Mouse (Mus musculus): ENCODE data around the gene Ugt1a7c. TPM values are rescaled to one million over a fixed set of nuclear protein-coding genes. Genes with fewer than 3 reads are reported as not detected.
"Not testable (repeated sequence)": the region's sequence is repeated elsewhere in the genome, so short reads cannot be mapped to it uniquely, and the experiment has no call there.

Ugt1a7c gene
- total and polyA plus RNA-seq, 2 experiments from 2014 or later: 0.99 to 1.8 TPM

- Histone ChIP-seq H3K4me2 (ENCODE audit: low read depth, low read length) (no peak overlapping the region), H3K36me3 (replicated peaks; ENCODE audit: control insufficient read depth, insufficient read depth, low read length) (no peaks in the 10 kb centered on the region), H3K4me1 (ENCODE audit: control insufficient read depth, insufficient read depth) (no peaks in the 10 kb centered on the region), H3K27ac (ENCODE audit: low read depth) (no peak overlapping the region), H3K9me3 (replicated peaks; ENCODE audit: control insufficient read depth, low read length) (peaks cover 42% of the 10 kb centered on the region), H3K27me3 (ENCODE audit: control insufficient read depth, insufficient read depth, low read length) (no peaks in the 10 kb centered on the region), H3K4me3 (ENCODE audit: low read depth, low read length) (no peak overlapping the region), H3K9ac (replicated peaks; ENCODE audit: low read depth, low read length) (no peak overlapping the region)
- TF ChIP-seq CTCF (IDR thresholded peaks at IDR 0.05; ENCODE audit: low read depth) (no peak), EP300 (IDR thresholded peaks at IDR 0.05; ENCODE audit: low read depth) (no peak)
- 64% methylated on average over 9 of the region's 9 CpGs for WGBS
- no peak for DNase-seq (ENCODE audit: low spot score)
- ATAC-seq (ENCODE audit: insufficient read depth, low read depth): no peak
Measured at GRCm38 (mm10) chr1:88218051-88218450, 123.2 kb downstream of the Ugt1a7c start.

DNA sequence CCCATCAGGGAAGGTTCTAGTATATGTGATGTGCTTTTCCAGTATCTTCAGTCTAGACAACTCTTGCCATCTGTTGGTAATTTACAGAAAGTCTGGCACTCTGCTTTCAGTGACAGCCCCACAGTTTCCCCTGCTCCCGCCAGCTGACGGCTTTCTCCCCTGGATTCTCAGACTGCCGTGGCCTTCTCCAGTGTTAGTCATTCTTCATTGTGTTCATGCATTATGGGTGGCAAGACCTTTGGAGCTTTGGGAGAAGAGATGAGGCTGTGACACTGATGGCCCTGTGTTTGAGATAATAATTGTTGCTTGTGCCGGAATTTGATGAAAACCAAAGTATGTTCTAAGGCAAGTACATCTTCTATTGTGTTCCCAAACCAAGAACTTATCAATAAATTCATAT lies 123.7 kb downstream of the Ugt1a7c start:
- no peak overlapping the region for H3K9ac ChIP-seq (replicated peaks; ENCODE audit: low read depth, low read length)
- 40% methylated on average over 4 of the region's 4 CpGs for WGBS
- DNase-seq (ENCODE audit: low spot score) (peak; percentile 8), ATAC-seq (ENCODE audit: insufficient read depth, low read depth) (no peak)
- no peak overlapping the region for H3K27ac ChIP-seq (ENCODE audit: low read depth)
- no peak for TF ChIP-seq CTCF (IDR thresholded peaks at IDR 0.05; ENCODE audit: low read depth)
- no peak for TF ChIP-seq EP300 (IDR thresholded peaks at IDR 0.05; ENCODE audit: low read depth)
- H3K27me3 ChIP-seq (ENCODE audit: control insufficient read depth, insufficient read depth, low read length): no peaks in the 10 kb centered on the region
- H3K4me3 ChIP-seq (ENCODE audit: low read depth, low read length): no peak overlapping the region
- no peaks in the 10 kb centered on the region for H3K36me3 ChIP-seq (replicated peaks; ENCODE audit: control insufficient read depth, insufficient read depth, low read length)
- no peak overlapping the region for H3K4me2 ChIP-seq (ENCODE audit: low read depth, low read length)
- H3K4me1 ChIP-seq (ENCODE audit: control insufficient read depth, insufficient read depth): no peaks in the 10 kb centered on the region
- H3K9me3 ChIP-seq (replicated peaks; ENCODE audit: control insufficient read depth, low read length): peaks cover 37% of the 10 kb centered on the region

- no peak overlapping the region for H3K27ac ChIP-seq (ENCODE audit: low read depth)
- ATAC-seq (ENCODE audit: insufficient read depth, low read depth): no peak
- no peak for TF ChIP-seq CTCF (IDR thresholded peaks at IDR 0.05; ENCODE audit: low read depth)
- no peak for TF ChIP-seq EP300 (IDR thresholded peaks at IDR 0.05; ENCODE audit: low read depth)
- no peak for DNase-seq (ENCODE audit: low spot score)
- H3K4me3 ChIP-seq (ENCODE audit: low read depth, low read length): no peak overlapping the region
- 10% methylated on average over 1 of the region's 1 CpGs for WGBS
- H3K36me3 ChIP-seq (replicated peaks; ENCODE audit: control insufficient read depth, insufficient read depth, low read length): no peaks in the 10 kb centered on the region
- H3K4me1 ChIP-seq (ENCODE audit: control insufficient read depth, insufficient read depth): no peaks in the 10 kb centered on the region
- no peaks in the 10 kb centered on the region for H3K27me3 ChIP-seq (ENCODE audit: control insufficient read depth, insufficient read depth, low read length)
- no peak overlapping the region for H3K9ac ChIP-seq (replicated peaks; ENCODE audit: low read depth, low read length)
- H3K4me2 ChIP-seq (ENCODE audit: low read depth, low read length): no peak overlapping the region
- peaks cover 32% of the 10 kb centered on the region for H3K9me3 ChIP-seq (replicated peaks; ENCODE audit: control insufficient read depth, low read length)
Measured at GRCm38 (mm10) chr1:88219054-88219453, 124.2 kb downstream of the Ugt1a7c start.

GRCm38 (mm10) chr1:88220336-88220735 lies 125.5 kb downstream of the Ugt1a7c start:
- Histone ChIP-seq H3K4me1 (ENCODE audit: control insufficient read depth, insufficient read depth) (no peaks in the 10 kb centered on the region), H3K4me3 (ENCODE audit: low read depth, low read length) (no peak overlapping the region), H3K27me3 (ENCODE audit: control insufficient read depth, insufficient read depth, low read length) (no peaks in the 10 kb centered on the region), H3K9ac (replicated peaks; ENCODE audit: low read depth, low read length) (no peak overlapping the region), H3K9me3 (replicated peaks; ENCODE audit: control insufficient read depth, low read length) (peaks cover 23% of the 10 kb centered on the region), H3K27ac (ENCODE audit: low read depth) (no peak overlapping the region), H3K4me2 (ENCODE audit: low read depth, low read length) (no peak overlapping the region), H3K36me3 (replicated peaks; ENCODE audit: control insufficient read depth, insufficient read depth, low read length) (no peaks in the 10 kb centered on the region)
- no peak for TF ChIP-seq EP300 (IDR thresholded peaks at IDR 0.05; ENCODE audit: low read depth)
- TF ChIP-seq CTCF (IDR thresholded peaks at IDR 0.05; ENCODE audit: low read depth): no peak
- ATAC-seq (ENCODE audit: insufficient read depth, low read depth) (no peak), DNase-seq (ENCODE audit: low spot score) (no peak)

- peaks cover 25% of the 10 kb centered on the region for H3K9me3 ChIP-seq (replicated peaks; ENCODE audit: control insufficient read depth, low read length)
- H3K4me2 ChIP-seq (ENCODE audit: low read depth, low read length): no peak overlapping the region
- WGBS: 35% methylated on average over 2 of the region's 2 CpGs
- H3K36me3 ChIP-seq (replicated peaks; ENCODE audit: control insufficient read depth, insufficient read depth, low read length): no peaks in the 10 kb centered on the region
- H3K27me3 ChIP-seq (ENCODE audit: control insufficient read depth, insufficient read depth, low read length): no peaks in the 10 kb centered on the region
- DNase-seq (ENCODE audit: low spot score): no peak
- H3K27ac ChIP-seq (ENCODE audit: low read depth): no peak overlapping the region
- no peak for TF ChIP-seq CTCF (IDR thresholded peaks at IDR 0.05; ENCODE audit: low read depth)
- ATAC-seq (ENCODE audit: insufficient read depth, low read depth): no peak
- H3K4me1 ChIP-seq (ENCODE audit: control insufficient read depth, insufficient read depth): no peaks in the 10 kb centered on the region
- no peak overlapping the region for H3K4me3 ChIP-seq (ENCODE audit: low read depth, low read length)
- no peak overlapping the region for H3K9ac ChIP-seq (replicated peaks; ENCODE audit: low read depth, low read length)
Measured at GRCm38 (mm10) chr1:88222216-88222615, 127.4 kb downstream of the Ugt1a7c start.

DNA sequence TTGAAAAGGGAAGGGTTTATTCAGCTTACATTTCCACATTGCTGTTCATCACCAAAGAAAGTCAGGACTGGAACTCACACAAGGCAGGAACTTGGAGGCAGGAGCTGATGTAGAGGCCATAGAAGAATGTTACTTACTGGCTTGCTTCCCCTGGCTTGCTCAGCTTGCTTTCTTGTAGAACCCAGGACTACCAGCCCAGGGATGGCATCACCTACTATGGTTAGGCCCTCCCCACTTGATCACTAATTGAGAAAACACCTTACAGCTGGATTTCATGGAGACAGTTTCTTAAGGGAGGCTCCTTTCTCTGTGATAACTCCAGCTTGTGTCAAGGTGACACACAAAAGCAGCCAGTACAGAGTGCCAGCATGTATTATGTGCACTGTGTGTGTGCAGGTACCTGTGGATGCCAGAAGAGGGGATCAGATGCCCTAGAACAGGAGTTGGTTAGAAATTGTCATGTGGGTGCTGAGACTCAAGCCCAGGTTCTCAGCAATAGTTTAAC lies 128.2 kb downstream of the Ugt1a7c start:
- H3K4me1 ChIP-seq (ENCODE audit: control insufficient read depth, insufficient read depth); H3K9ac ChIP-seq (replicated peaks; ENCODE audit: low read depth, low read length); H3K36me3 ChIP-seq (replicated peaks; ENCODE audit: control insufficient read depth, insufficient read depth, low read length); H3K27me3 ChIP-seq (ENCODE audit: control insufficient read depth, insufficient read depth, low read length); H3K4me2 ChIP-seq (ENCODE audit: low read depth, low read length); H3K4me3 ChIP-seq (ENCODE audit: low read depth, low read length); DNase-seq (ENCODE audit: low spot score); ATAC-seq (ENCODE audit: insufficient read depth, low read depth); H3K27ac ChIP-seq (ENCODE audit: low read depth): not testable (repeated sequence)
- peaks cover 28% of the 10 kb centered on the region for H3K9me3 ChIP-seq (replicated peaks; ENCODE audit: control insufficient read depth, low read length)
